Mouse (Mus musculus) liver, embryonic 15.5 days (tissue): ENCODE results near the gene Hjurp. TPM values are rescaled to one million over a fixed set of nuclear protein-coding genes. Genes with fewer than 3 reads are reported as not detected.

Source experiments
- ATAC-seq: fragments of 200-750 bp; cut with Nextera tagmentation; 2 replicates; pipeline ENCODE4 v1.8.0; 2017; ENCODE audit warnings: moderate number of reproducible peaks, mild to moderate bottlenecking, moderate library complexity; ENCODE audit not compliant: insufficient read depth
- H3K27ac ChIP-seq: fragments of 300-500 bp; sonication (generic); replicated peaks from 2 replicates; pipeline ENCODE4 v1.5.1; 2015; ENCODE audit warnings: mild to moderate bottlenecking, inconsistent platforms
- H3K27me3 ChIP-seq: fragments of 300-500 bp; sonication (generic); 2 replicates; pipeline ENCODE4 v1.6.1; 2015; ENCODE audit warnings: mild to moderate bottlenecking, inconsistent platforms
- H3K36me3 ChIP-seq: fragments of 300-500 bp; sonication (generic); replicated peaks from 2 replicates; pipeline ENCODE4 v1.6.1; 2015; ENCODE audit warnings: moderate library complexity, mild to moderate bottlenecking, inconsistent platforms
- H3K4me1 ChIP-seq: fragments of 300-500 bp; sonication (generic); replicated peaks from 2 replicates; pipeline ENCODE4 v1.6.1; 2015; ENCODE audit warnings: inconsistent platforms
- H3K4me2 ChIP-seq: fragments of 300-500 bp; sonication (generic); 2 replicates; pipeline ENCODE4 v1.6.1; 2015; ENCODE audit warnings: moderate library complexity, mild to moderate bottlenecking, inconsistent platforms
- H3K4me3 ChIP-seq: fragments of 300-500 bp; sonication (generic); replicated peaks from 2 replicates; pipeline ENCODE4 v1.5.1; 2015; ENCODE audit warnings: mild to moderate bottlenecking, inconsistent platforms
- H3K9ac ChIP-seq: fragments of 300-500 bp; sonication (generic); 2 replicates; pipeline ENCODE4 v1.6.1; 2015; ENCODE audit warnings: moderate library complexity, mild to moderate bottlenecking, inconsistent platforms
- H3K9me3 ChIP-seq: fragments of 300-500 bp; sonication (generic); replicated peaks from 2 replicates; pipeline ENCODE4 v1.6.1; 2016; ENCODE audit warnings: inconsistent platforms
- WGBS: fragments of 180-500 bp; shearing (Covaris S2); methylation state at CpG from one replicate; pipeline ENCODE4 v1.1.7; 2015; ENCODE audit warnings: mixed read lengths; ENCODE audit not compliant: insufficient replicate concordance; 5-methylcytosine and 5-hydroxymethylcytosine counted together
- polyA plus RNA-seq: library from polyadenylated mRNA; unstranded; fragments of >200 nt; fragmentation: Nextera tagmentation; extraction: Ambion mirVana; gene quantifications from 2 replicates; pipeline ENCODE4 v1.2.1, GENCODE M21; 2015

Gene Hjurp
- polyA plus RNA-seq, 1 experiment from 2014 or later = 62.7 TPM

- H3K36me3 ChIP-seq = no peaks in the 10 kb centered on the region
- no peaks in the 10 kb centered on the region for H3K4me1 ChIP-seq
- no peaks in the 10 kb centered on the region for H3K27me3 ChIP-seq
- no peak for ATAC-seq
- H3K4me3 ChIP-seq = no peak overlapping the region
- no peak overlapping the region for H3K4me2 ChIP-seq
- no peak overlapping the region for H3K27ac ChIP-seq
- H3K9ac ChIP-seq = no peak overlapping the region
- 29% methylated on average over 6 of the region's 6 CpGs for WGBS
- H3K9me3 ChIP-seq = peaks cover 24% of the 10 kb centered on the region; the same call in 1 of the 2 replicates
These were observed 27.8 kb upstream of the Hjurp start for GRCm38 (mm10) chr1:88305018-88305795.

- Histone ChIP-seq H3K27ac (no peak overlapping the region), H3K9me3 (peaks cover 21% of the 10 kb centered on the region; the same call in 1 of the 2 replicates), H3K4me3 (no peak overlapping the region), H3K4me2 (no peak overlapping the region), H3K4me1 (no peaks in the 10 kb centered on the region), H3K9ac (no peak overlapping the region), H3K36me3 (no peaks in the 10 kb centered on the region), H3K27me3 (no peaks in the 10 kb centered on the region)
- 43% methylated on average over 8 of the region's 8 CpGs for WGBS
- ATAC-seq = no peak
These were observed 27.0 kb upstream of the Hjurp start for GRCm38 (mm10) chr1:88304261-88304985.

- no peak overlapping the region for H3K9ac ChIP-seq
- H3K27me3 ChIP-seq = no peaks in the 10 kb centered on the region
- H3K36me3 ChIP-seq = no peaks in the 10 kb centered on the region
- WGBS = 44% methylated on average over 6 of the region's 6 CpGs
- no peak for ATAC-seq
- H3K4me2 ChIP-seq = no peak overlapping the region
- peaks cover 20% of the 10 kb centered on the region; the same call in 1 of the 2 replicates for H3K9me3 ChIP-seq
- H3K4me3 ChIP-seq = no peak overlapping the region
- H3K27ac ChIP-seq = no peak overlapping the region
- H3K4me1 ChIP-seq = no peaks in the 10 kb centered on the region
These were observed 26.3 kb upstream of the Hjurp start for GRCm38 (mm10) chr1:88303762-88304161.

- Histone ChIP-seq H3K9me3 (peaks cover 20% of the 10 kb centered on the region; the same call in 1 of the 2 replicates), H3K4me1 (no peaks in the 10 kb centered on the region)
These were observed 24.8 kb upstream of the Hjurp start for GRCm38 (mm10) chr1:88302057-88302740.

GRCm38 (mm10) chr1:88301121-88302014, 23.9 kb upstream of the Hjurp start:
- Histone ChIP-seq H3K4me1 (no peaks in the 10 kb centered on the region), H3K9ac (no peak overlapping the region), H3K9me3 (peaks cover 16% of the 10 kb centered on the region; the same call in 1 of the 2 replicates), H3K27ac (no peak overlapping the region), H3K4me3 (no peak overlapping the region), H3K27me3 (no peaks in the 10 kb centered on the region), H3K4me2 (no peak overlapping the region), H3K36me3 (no peaks in the 10 kb centered on the region)
- WGBS = 51% methylated on average over 9 of the region's 9 CpGs
- ATAC-seq = no peak

More at GRCm38 (mm10) chr1:88302057-88302740, 24.8 kb upstream of the Hjurp start:
- 49% methylated on average over 14 of the region's 14 CpGs for WGBS
- Histone ChIP-seq H3K36me3 (no peaks in the 10 kb centered on the region), H3K27me3 (no peaks in the 10 kb centered on the region), H3K4me2 (no peak overlapping the region), H3K27ac (no peak overlapping the region), H3K9ac (no peak overlapping the region), H3K4me3 (no peak overlapping the region)
- no peak for ATAC-seq

- Histone ChIP-seq H3K4me3 (no peak overlapping the region), H3K27ac (no peak overlapping the region), H3K4me1 (no peaks in the 10 kb centered on the region), H3K9me3 (peaks cover 15% of the 10 kb centered on the region; the same call in 1 of the 2 replicates), H3K27me3 (no peaks in the 10 kb centered on the region), H3K36me3 (no peaks in the 10 kb centered on the region), H3K4me2 (no peak overlapping the region), H3K9ac (no peak overlapping the region)
- 25% methylated on average over 5 of the region's 5 CpGs for WGBS
- no peak for ATAC-seq
These were observed 23.0 kb upstream of the Hjurp start for GRCm38 (mm10) chr1:88300301-88301050.

- Histone ChIP-seq H3K27ac (no peak overlapping the region), H3K4me2 (no peak overlapping the region), H3K9ac (no peak overlapping the region), H3K4me3 (no peak overlapping the region), H3K4me1 (no peaks in the 10 kb centered on the region), H3K27me3 (no peaks in the 10 kb centered on the region), H3K36me3 (no peaks in the 10 kb centered on the region), H3K9me3 (peaks cover 15% of the 10 kb centered on the region; the same call in 1 of the 2 replicates)
- 52% methylated on average over 2 of the region's 2 CpGs for WGBS
- ATAC-seq = no peak
These were observed 22.1 kb upstream of the Hjurp start for GRCm38 (mm10) chr1:88299529-88299945.

GRCm38 (mm10) chr1:88298686-88299528, 21.5 kb upstream of the Hjurp start:
- no peaks in the 10 kb centered on the region for H3K27me3 ChIP-seq
- H3K4me3 ChIP-seq = no peak overlapping the region
- H3K4me2 ChIP-seq = no peak overlapping the region
- ATAC-seq = no peak
- H3K4me1 ChIP-seq = no peaks in the 10 kb centered on the region
- H3K9ac ChIP-seq = no peak overlapping the region
- H3K9me3 ChIP-seq = peaks cover 9% of the 10 kb centered on the region; the same call in 1 of the 2 replicates
- no peak overlapping the region for H3K27ac ChIP-seq
- H3K36me3 ChIP-seq = no peaks in the 10 kb centered on the region
- 41% methylated on average over 4 of the region's 4 CpGs for WGBS

- Histone ChIP-seq H3K4me2 (no peak overlapping the region), H3K27ac (no peak overlapping the region), H3K4me1 (no peaks in the 10 kb centered on the region), H3K9ac (no peak overlapping the region), H3K36me3 (no peaks in the 10 kb centered on the region), H3K27me3 (no peaks in the 10 kb centered on the region), H3K4me3 (no peak overlapping the region), H3K9me3 (peaks cover 3% of the 10 kb centered on the region; the same call in 1 of the 2 replicates)
- no peak for ATAC-seq
- WGBS = 45% methylated on average over 7 of the region's 7 CpGs
These were observed 20.2 kb upstream of the Hjurp start for GRCm38 (mm10) chr1:88297480-88298258.
